Mouse (Mus musculus) midbrain, embryonic 14.5 days (tissue): ENCODE measurements around the gene Med20. TPM values are rescaled to one million over a fixed set of nuclear protein-coding genes. Genes with fewer than 3 reads are reported as not detected.
"Not testable (repeated sequence)": the region's sequence is repeated elsewhere in the genome, so short reads cannot be mapped to it uniquely, and the experiment has no call there.

ENCODE experiments used
- ATAC-seq: fragments of 200-750 bp; cut with Nextera tagmentation; 2 replicates; pipeline ENCODE4 v1.8.0; 2017; ENCODE audit warnings: moderate number of reproducible peaks, moderate library complexity; ENCODE audit not compliant: low FRiP score, low TSS enrichment
- DNase-seq: peaks from one replicate; pipeline ENCODE4 v3.0.0-alpha.2; 2015
- H3K27ac ChIP-seq: fragments of 300-500 bp; sonication (generic); replicated peaks from 2 replicates; pipeline ENCODE4 v1.5.1; 2014; ENCODE audit warnings: mild to moderate bottlenecking, low read depth, low read length, moderate library complexity
- H3K27me3 ChIP-seq: fragments of 300-500 bp; sonication (generic); 2 replicates; pipeline ENCODE4 v1.6.1; 2014; ENCODE audit warnings: low read length, control low read depth, mixed read lengths; ENCODE audit not compliant: control insufficient read depth, insufficient read depth
- H3K36me3 ChIP-seq: fragments of 300-500 bp; sonication (generic); 2 replicates; pipeline ENCODE4 v1.6.1; 2014; ENCODE audit warnings: low read length, control low read depth; ENCODE audit not compliant: control insufficient read depth, insufficient read depth
- H3K4me1 ChIP-seq: fragments of 300-500 bp; sonication (generic); 2 replicates; pipeline ENCODE4 v1.6.1; 2014; ENCODE audit warnings: mild to moderate bottlenecking, antibody characterized with exemption, low read length, control low read depth; ENCODE audit not compliant: control insufficient read depth, insufficient read depth
- H3K4me2 ChIP-seq: fragments of 300-500 bp; sonication (generic); 2 replicates; pipeline ENCODE4 v1.6.1; 2014; ENCODE audit warnings: mild to moderate bottlenecking, low read length, moderate library complexity
- H3K4me3 ChIP-seq: fragments of 300-500 bp; sonication (generic); replicated peaks from 2 replicates; pipeline ENCODE4 v1.5.1; 2014; ENCODE audit warnings: low read depth, low read length
- H3K9ac ChIP-seq: fragments of 300-500 bp; sonication (generic); replicated peaks from 2 replicates; pipeline ENCODE4 v1.6.1; 2014; ENCODE audit warnings: mild to moderate bottlenecking, low read length, moderate library complexity
- H3K9me3 ChIP-seq: fragments of 300-500 bp; sonication (generic); 2 replicates; pipeline ENCODE4 v1.6.1; 2016; ENCODE audit warnings: low read length, control low read depth, mixed read lengths; ENCODE audit not compliant: control insufficient read depth
- WGBS: fragments of 180-500 bp; shearing (Covaris S2); extraction: QIAGEN DNeasy Blood & Tissue Kit; methylation state at CpG from one replicate; pipeline ENCODE4 v1.1.7; 2014; 5-methylcytosine and 5-hydroxymethylcytosine counted together
- polyA plus RNA-seq: library from polyadenylated mRNA; unstranded; fragments of >200 nt; fragmentation: Nextera tagmentation; extraction: Ambion mirVana; gene quantifications from 2 replicates; pipeline ENCODE4 v1.2.1, GENCODE M21; 2014

The Med20 gene
- polyA plus RNA-seq, 1 experiment from 2014 or later = 49.5 TPM

DNA sequence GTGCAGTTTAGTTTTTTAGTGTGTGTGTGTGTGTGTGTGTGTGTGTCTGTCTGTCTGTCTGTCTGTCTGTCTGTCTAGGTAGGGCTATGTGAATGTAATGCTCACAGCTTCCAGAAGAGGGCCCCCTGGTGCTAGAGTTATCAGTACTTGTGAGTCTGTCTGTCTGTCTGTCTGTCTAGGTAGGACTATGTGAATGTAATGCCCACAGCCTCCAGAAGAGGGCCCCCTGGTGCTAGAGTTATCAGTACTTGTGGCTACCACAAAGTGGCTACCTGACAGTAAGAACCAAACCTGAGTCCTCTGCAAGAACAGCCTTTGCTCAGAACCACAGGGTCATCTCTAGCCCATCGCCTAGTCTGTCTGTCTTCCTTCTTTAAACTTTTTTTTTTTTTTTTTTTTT lies 35.3 kb downstream of the Med20 start:
- Histone ChIP-seq H3K9ac (no peak overlapping the region), H3K9me3 (no peaks in the 10 kb centered on the region), H3K36me3 (peaks cover 11% of the 10 kb centered on the region; the same call in 1 of the 2 replicates), H3K4me1 (no peaks in the 10 kb centered on the region), H3K27me3 (no peaks in the 10 kb centered on the region), H3K27ac (no peak overlapping the region), H3K4me3 (no peak overlapping the region), H3K4me2 (no peak overlapping the region)
- DNase-seq (peak; percentile 65), ATAC-seq (no peak)
- WGBS = 72% methylated on average over 1 of the region's 1 CpGs

DNA sequence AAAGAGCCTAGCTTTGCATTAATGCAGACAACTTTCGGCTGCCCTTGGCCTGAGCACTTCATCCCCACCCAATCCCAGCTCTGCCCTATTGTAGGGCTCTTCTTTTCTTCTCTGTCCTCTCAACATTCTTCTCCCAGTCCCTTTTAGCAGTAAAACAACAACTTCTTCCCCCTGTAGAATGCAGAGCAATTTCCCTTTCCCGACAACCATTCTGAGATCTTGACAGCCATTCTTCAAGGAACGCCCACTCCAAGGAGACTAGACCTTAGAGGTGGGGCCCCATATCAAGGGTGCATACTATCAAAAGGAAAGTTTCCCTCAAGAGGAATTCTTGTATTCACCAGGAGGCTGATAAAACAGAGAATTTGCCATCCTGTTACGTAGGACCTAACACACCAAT lies 37.6 kb downstream of the Med20 start:
- whole genome bisulfite sequencing = 33% methylated on average over 4 of the region's 4 CpGs
- ATAC-seq (no peak), DNase-seq (no peak)
- Histone ChIP-seq H3K4me2 (no peak overlapping the region), H3K9me3 (no peaks in the 10 kb centered on the region), H3K36me3 (peaks cover 18% of the 10 kb centered on the region; the same call in 1 of the 2 replicates), H3K9ac (no peak overlapping the region), H3K4me3 (no peak overlapping the region), H3K27me3 (no peaks in the 10 kb centered on the region), H3K4me1 (no peaks in the 10 kb centered on the region), H3K27ac (no peak overlapping the region)

DNA sequence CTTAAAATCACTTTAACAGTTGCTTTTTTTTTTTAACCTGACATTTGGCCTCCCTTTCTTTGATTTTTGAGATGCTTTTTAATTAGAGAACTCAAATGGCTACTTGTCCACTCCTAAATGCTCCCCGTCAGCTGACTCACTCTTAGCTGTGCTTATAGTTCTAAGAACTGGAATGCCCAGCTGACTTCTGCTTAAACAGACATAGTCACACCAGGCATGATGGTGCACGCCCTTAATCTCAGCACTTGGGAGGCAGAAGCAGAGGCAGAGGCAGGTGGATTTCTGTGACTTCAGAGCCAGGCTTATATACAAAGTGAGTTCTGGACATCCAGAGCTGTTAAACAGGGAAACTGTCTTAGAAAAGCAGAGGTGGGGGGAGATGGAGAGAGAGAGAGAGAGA lies 40.6 kb downstream of the Med20 start:
- Histone ChIP-seq H3K4me3 (no peak overlapping the region), H3K9me3 (no peaks in the 10 kb centered on the region), H3K9ac (no peak overlapping the region), H3K27me3 (no peaks in the 10 kb centered on the region), H3K4me2 (no peak overlapping the region), H3K27ac (no peak overlapping the region), H3K4me1 (no peaks in the 10 kb centered on the region), H3K36me3 (peaks cover 26% of the 10 kb centered on the region; the same call in 1 of the 2 replicates)
- no peak for DNase-seq
- no peak for ATAC-seq
- WGBS = 62% methylated on average over 2 of the region's 2 CpGs

DNA sequence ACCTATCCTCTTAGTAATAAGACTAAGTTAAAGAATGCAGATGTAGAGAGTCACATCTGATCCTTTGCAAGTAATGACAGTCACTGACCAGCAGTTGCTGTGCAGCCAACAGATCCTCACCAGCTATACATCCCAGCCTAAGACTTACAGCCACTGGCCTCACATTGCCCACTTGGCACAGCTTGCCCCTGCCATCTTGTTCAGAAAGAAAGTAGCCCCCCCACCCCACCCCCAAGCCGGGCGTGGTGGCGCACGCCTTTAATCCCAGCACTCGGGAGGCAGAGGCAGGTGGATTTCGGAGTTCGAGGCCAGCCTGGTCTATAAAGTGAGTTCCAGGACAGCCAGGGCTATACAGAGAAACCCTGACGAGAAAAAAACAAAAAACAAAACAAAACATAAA lies 43.0 kb downstream of the Med20 start:
- ATAC-seq, DNase-seq, H3K4me2 ChIP-seq, H3K27ac ChIP-seq, H3K9ac ChIP-seq, H3K4me1 ChIP-seq, H3K4me3 ChIP-seq, H3K27me3 ChIP-seq, H3K9me3 ChIP-seq: not testable (repeated sequence)
- H3K36me3 ChIP-seq = peaks cover 28% of the 10 kb centered on the region
- WGBS = 96% methylated on average over 8 of the region's 8 CpGs

DNA sequence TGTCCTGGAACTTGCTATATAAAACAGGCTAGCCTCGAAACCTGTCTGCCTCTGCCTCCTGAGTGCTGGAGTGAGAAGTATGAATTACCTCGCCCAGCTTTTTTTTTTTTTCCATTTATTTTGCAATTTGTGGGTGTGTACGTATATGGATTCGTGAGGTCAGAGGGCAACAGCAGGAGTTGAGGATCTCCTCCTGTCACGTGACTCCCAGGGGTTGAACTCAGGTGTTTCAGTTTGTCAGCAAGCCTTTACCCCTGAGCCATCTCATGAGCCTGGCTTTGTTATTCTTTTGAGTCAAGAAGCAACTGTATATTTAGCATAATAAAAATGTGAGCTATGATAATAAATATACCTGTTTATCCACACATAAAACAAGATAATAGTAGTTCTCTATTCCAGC lies 44.3 kb downstream of the Med20 start:
- Histone ChIP-seq H3K4me3 (no peak overlapping the region), H3K4me1 (no peaks in the 10 kb centered on the region), H3K27ac (no peak overlapping the region), H3K27me3 (no peaks in the 10 kb centered on the region), H3K4me2 (no peak overlapping the region), H3K9me3 (no peaks in the 10 kb centered on the region), H3K36me3 (peaks cover 27% of the 10 kb centered on the region; the same call in 1 of the 2 replicates), H3K9ac (no peak overlapping the region)
- WGBS = 91% methylated on average over 5 of the region's 5 CpGs
- DNase-seq = no peak
- ATAC-seq = no peak

DNA sequence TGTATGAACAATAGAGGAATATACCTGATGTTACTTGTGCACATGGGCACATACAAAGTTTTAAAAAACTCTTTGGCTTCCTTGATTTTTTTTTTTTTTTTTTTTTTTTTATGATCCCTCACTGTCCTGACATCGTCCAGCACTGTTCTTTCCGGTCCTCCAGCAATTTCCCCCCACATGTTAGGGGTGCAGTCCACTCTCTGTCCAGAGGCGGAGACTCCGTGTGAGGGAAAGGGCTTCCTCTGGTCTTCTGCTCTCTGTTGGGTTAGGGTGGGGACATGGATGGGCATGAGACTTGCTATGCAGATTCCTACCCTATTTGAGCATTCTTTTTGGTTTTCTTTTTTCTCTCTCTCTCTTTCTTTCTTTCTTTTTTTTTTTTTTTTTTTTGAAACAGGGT lies 46.5 kb downstream of the Med20 start:
- no peak for DNase-seq
- no peaks in the 10 kb centered on the region for H3K9me3 ChIP-seq
- H3K9ac ChIP-seq = no peak overlapping the region
- H3K27me3 ChIP-seq = no peaks in the 10 kb centered on the region
- no peak for ATAC-seq
- WGBS = 91% methylated on average over 4 of the region's 4 CpGs
- H3K4me2 ChIP-seq = no peak overlapping the region
- H3K36me3 ChIP-seq = peaks cover 25% of the 10 kb centered on the region; the same call in 1 of the 2 replicates
- H3K4me1 ChIP-seq = no peaks in the 10 kb centered on the region
- no peak overlapping the region for H3K4me3 ChIP-seq
- H3K27ac ChIP-seq = no peak overlapping the region

DNA sequence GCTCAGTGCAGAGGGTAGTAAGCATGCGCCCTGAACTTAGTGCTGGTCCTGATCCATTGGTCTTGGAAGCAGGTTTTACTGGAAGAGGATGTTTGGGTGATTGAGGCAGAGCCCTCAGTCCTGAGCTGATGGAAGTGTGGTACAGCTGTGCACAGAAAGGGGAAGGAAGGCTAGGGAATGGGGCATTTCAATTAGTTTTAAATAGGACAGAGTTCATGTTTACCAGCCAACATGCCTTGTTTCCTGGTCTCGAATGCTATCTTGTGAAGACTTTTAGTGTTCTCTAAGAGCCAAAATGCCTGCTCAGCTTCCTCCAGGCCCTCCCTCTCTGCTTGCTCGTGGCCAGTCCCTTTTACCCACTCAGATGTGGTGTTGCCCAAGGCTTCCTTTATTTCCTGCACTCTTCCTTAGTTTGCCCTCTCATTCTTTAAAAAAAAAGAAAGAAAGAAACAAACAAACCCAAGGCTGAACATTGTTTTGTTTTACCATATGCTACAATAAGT lies 47.4 kb downstream of the Med20 start:
- peaks cover 18% of the 10 kb centered on the region; the same call in 1 of the 2 replicates for H3K36me3 ChIP-seq
- no peaks in the 10 kb centered on the region for H3K9me3 ChIP-seq
- H3K4me3 ChIP-seq = no peak overlapping the region
- no peak overlapping the region for H3K4me2 ChIP-seq
- no peaks in the 10 kb centered on the region for H3K27me3 ChIP-seq
- H3K9ac ChIP-seq = no peak overlapping the region
- no peaks in the 10 kb centered on the region for H3K4me1 ChIP-seq
- ATAC-seq = no peak
- H3K27ac ChIP-seq = no peak overlapping the region
- WGBS = 90% methylated on average over 3 of the region's 3 CpGs
- no peak for DNase-seq

DNA sequence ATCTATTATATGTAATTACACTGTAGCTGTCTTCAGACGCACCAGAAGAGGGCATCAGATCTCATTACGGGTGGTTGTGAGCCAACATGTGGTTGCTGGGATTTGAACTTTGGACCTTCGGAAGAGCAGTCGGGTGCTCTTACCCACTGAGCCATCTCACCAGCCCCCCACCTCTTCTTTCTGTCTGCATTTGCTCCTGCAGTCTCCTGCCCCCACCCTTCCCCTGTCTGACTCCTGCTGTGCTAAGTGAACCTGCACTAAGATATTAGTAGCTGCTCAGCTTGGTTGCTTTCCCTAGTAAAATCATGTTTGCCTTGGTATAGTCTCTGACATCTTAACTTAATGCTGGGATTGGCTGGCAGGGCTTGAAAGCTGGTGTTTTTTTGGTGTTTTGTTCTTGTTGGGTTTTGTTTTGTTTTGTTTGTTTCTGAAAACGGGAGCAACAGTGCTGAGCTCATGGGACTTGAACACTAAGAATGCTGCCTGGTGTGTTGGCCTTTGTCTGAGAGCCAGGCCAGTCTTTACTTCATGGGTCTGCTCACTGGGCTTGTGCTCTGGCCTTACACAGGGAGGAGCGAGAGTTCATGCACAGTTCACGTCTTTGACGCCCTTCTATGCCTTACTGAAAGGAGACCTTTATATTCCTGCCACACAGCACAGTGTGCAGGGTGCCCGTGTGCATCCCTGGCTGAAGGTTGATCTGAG lies 51.8 kb downstream of the Med20 start:
- ATAC-seq (no peak), DNase-seq (no peak)
- no peak overlapping the region for H3K9ac ChIP-seq
- H3K27me3 ChIP-seq = no peaks in the 10 kb centered on the region
- H3K27ac ChIP-seq = no peak overlapping the region
- H3K36me3 ChIP-seq = peaks cover 12% of the 10 kb centered on the region; the same call in 1 of the 2 replicates
- H3K4me2 ChIP-seq = no peak overlapping the region
- 30% methylated on average over 9 of the region's 9 CpGs for WGBS
- no peak overlapping the region for H3K4me3 ChIP-seq
- H3K4me1 ChIP-seq = no peaks in the 10 kb centered on the region
- H3K9me3 ChIP-seq = no peaks in the 10 kb centered on the region

DNA sequence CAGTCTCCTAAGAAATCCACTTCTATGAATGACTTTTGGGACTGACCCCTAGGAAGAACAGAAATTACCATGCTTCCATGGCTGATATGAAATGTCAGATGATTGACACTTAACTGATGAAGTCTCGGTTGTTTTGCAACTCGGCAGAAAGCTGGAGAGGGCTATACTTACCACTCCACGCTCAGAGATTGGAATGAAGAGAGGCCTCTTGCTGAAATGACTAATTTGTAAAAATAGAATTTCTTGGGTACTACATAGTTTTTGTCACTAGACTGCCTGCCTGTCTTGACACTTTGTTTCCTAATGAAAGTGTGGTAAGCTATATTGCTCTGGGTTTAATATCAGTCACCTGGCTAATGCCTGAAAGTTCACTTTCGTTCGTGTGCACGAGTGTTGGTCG lies 53.1 kb downstream of the Med20 start:
- H3K27ac ChIP-seq = no peak overlapping the region
- peaks cover 6% of the 10 kb centered on the region; the same call in 1 of the 2 replicates for H3K4me1 ChIP-seq
- H3K36me3 ChIP-seq = peaks cover 9% of the 10 kb centered on the region; the same call in 1 of the 2 replicates
- 90% methylated on average over 7 of the region's 7 CpGs for WGBS
- H3K9ac ChIP-seq = no peak overlapping the region
- ATAC-seq (no peak), DNase-seq (no peak)
- H3K4me3 ChIP-seq = no peak overlapping the region
- H3K4me2 ChIP-seq = no peak overlapping the region
- no peaks in the 10 kb centered on the region for H3K9me3 ChIP-seq
- no peaks in the 10 kb centered on the region for H3K27me3 ChIP-seq
